Mouse (Mus musculus): ENCODE data around the gene Ttc27. TPM values are rescaled to one million over a fixed set of nuclear protein-coding genes. Genes with fewer than 3 reads are reported as not detected.
A peak's percentile ranks its signal among the peaks of the same experiment; 100 is the strongest.

The Ttc27 gene
- polyA plus RNA-seq, 1 experiment from 2014 or later: 31.2 TPM

DNA sequence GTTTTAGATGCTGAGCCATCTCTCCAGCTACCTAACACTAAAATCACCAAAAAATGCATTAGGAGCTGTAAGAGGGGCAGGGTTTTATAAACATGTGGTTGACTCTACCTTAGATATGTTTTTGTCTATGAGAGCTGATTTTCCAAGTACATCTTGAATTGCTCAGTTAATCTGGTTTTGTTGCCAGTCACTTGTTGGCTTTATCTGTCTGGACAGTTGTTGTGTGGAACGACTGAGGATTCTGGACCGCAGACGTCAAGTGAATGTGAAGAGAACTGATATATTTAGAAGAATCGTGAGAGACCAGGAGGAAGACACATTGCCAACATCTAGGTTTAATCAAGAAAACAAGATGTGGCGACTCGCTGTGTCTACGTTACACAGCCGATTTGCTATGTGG, 5.9 kb upstream of the Ttc27 start:
- H3K27me3 ChIP-seq (ENCODE audit: low read depth, poor library complexity, severe bottlenecking): no peaks in the 10 kb centered on the region
- no peak overlapping the region for H3K4me3 ChIP-seq
- peaks cover 5% of the 10 kb centered on the region; the same call in 1 of the 2 replicates for H3K4me1 ChIP-seq
- DNase-seq (ENCODE audit: low spot score): no peak
- no peak overlapping the region for H3K27ac ChIP-seq
- H3K9me3 ChIP-seq (replicated peaks): no peaks in the 10 kb centered on the region
- no peaks in the 10 kb centered on the region for H3K36me3 ChIP-seq
- WGBS: 86% methylated on average over 8 of the region's 8 CpGs

DNA sequence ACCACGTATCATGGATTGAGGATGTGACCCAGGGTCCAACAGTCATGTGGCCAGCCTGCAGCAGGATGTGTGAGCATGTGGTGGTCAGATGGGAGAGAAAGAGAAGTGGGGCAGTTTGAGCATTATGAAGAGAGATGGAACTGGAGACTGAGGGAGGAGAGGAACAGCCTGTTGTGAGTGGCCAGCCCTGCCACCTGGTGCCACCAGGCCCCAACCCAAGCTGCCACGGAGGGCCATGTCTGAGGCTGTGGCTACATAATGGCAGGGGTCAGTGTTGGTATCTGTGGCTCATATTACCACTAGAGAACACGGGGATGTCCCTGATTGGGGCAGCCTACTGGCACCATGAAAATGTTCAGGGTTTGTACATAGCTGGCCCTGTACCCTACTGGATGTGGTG, 2.4 kb upstream of the Ttc27 start:
- no peak for DNase-seq (ENCODE audit: low spot score)
- H3K9me3 ChIP-seq (replicated peaks): no peaks in the 10 kb centered on the region
- H3K4me3 ChIP-seq: no peak overlapping the region
- H3K36me3 ChIP-seq: peaks cover 2% of the 10 kb centered on the region; the same call in 1 of the 2 replicates
- no peak overlapping the region for H3K27ac ChIP-seq
- H3K27me3 ChIP-seq (ENCODE audit: low read depth, poor library complexity, severe bottlenecking): no peaks in the 10 kb centered on the region
- H3K4me1 ChIP-seq: peaks cover 15% of the 10 kb centered on the region
- 72% methylated on average over 3 of the region's 3 CpGs for WGBS

DNA sequence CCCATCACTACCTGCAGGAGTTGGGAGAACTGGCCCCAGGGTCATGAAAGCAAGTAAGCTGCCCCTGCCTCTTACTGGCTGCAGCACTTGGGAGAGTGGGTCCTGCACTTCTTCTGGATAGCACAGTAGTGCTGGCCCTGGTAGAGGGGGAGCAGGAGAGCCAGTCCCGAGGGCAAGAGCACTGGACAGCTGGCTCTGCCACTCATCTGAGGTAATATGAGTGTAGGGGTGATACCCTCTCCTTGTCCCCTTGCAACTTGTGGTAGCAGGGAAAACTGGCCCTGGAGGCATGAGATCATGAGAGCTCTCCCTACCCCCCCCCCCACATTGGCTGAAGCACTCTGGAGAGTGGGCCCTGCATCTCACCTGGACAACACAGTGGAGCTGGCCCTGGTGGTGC, 1.8 kb upstream of the Ttc27 start:
- H3K9me3 ChIP-seq (replicated peaks): no peaks in the 10 kb centered on the region
- no peak overlapping the region for H3K4me3 ChIP-seq
- H3K27ac ChIP-seq: no peak overlapping the region
- no peak for DNase-seq (ENCODE audit: low spot score)
- WGBS: 68% methylated on average over 1 of the region's 1 CpGs
- H3K27me3 ChIP-seq (ENCODE audit: low read depth, poor library complexity, severe bottlenecking): no peaks in the 10 kb centered on the region
- peaks cover 3% of the 10 kb centered on the region; the same call in 1 of the 2 replicates for H3K36me3 ChIP-seq
- peaks cover 15% of the 10 kb centered on the region for H3K4me1 ChIP-seq

DNA sequence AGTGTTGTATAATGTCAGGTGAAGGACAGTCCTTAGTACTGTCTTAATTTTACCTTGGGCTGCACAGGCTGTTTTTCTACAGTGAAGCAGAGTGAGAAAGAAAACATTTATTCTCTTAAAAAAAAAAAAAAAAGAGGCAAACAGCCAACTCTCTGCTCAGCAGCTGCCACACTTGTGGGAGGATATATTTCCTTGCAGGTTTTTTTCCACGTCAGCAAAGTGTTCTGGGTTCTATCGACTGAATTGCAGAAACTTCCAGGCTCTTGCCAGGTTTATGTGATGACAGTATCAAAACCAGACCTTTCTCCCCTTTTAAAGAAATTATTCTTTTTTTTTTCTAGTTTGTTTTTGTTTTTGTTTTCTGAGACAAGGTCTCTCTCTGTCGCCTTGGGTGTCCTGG, 889 bp upstream of the Ttc27 start:
- Histone ChIP-seq H3K27ac (no peak overlapping the region), H3K36me3 (peaks cover 12% of the 10 kb centered on the region), H3K27me3 (ENCODE audit: low read depth, poor library complexity, severe bottlenecking) (no peaks in the 10 kb centered on the region), H3K9me3 (replicated peaks) (no peaks in the 10 kb centered on the region), H3K4me3 (peak overlapping the region; percentile 71), H3K4me1 (peaks cover 14% of the 10 kb centered on the region)
- no peak for DNase-seq (ENCODE audit: low spot score)
- WGBS: 70% methylated on average over 3 of the region's 3 CpGs

DNA sequence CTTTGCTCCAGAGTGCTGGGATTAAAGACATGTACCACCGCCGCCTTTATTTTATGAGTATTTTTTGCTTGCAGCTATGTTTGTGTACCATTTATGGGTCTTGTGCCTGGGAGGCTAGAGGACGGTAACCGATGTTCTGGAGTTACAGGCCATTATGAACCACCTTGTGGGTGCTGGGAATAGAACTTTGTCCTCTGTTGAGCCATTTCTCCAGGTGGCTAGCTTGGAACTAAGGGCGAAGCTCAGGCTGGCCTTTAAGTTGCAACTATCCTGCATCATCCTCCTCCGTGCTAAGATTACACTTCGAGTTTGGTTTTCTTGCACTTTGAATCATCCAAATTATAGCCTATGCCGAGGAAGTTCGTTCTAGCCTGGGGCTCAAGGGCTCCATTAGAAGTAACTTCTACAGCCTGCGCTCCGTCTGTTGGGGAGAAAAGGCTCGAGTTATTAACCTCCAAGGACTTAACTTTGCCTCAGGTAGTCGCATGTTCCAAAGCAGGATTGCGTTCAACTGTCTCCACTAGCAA, 378 bp upstream of the Ttc27 start:
- H3K4me3 ChIP-seq: peak overlapping the region; percentile 71
- no peaks in the 10 kb centered on the region for H3K9me3 ChIP-seq (replicated peaks)
- no peak for DNase-seq (ENCODE audit: low spot score)
- peak overlapping the region; percentile 80 for H3K27ac ChIP-seq
- H3K36me3 ChIP-seq: peaks cover 17% of the 10 kb centered on the region
- no peaks in the 10 kb centered on the region for H3K27me3 ChIP-seq (ENCODE audit: low read depth, poor library complexity, severe bottlenecking)
- H3K4me1 ChIP-seq: peaks cover 11% of the 10 kb centered on the region
- 11% methylated on average over 14 of the region's 14 CpGs for whole genome bisulfite sequencing

DNA sequence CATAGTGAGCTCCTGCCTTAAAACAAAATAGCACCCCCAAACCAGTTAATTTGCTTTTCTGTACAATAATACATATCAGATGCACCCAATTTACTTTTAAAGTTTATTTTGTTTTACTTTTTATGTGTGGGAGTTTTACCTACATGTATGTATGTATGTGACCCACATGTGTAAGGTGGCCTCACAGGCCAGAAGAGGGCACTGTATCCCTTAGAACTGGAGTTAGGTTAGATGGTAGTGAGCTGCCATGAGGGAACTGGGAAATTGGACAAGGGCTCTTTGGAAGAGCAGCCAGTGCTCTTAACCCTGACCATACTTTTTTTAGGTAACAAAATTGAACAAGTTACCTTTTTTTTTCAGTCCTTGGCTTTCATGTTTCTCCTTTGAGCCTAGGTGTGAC, 15.3 kb downstream of the Ttc27 start:
- no peak overlapping the region for H3K4me3 ChIP-seq
- DNase-seq (ENCODE audit: low spot score): no peak
- peaks cover 42% of the 10 kb centered on the region for H3K36me3 ChIP-seq
- H3K9me3 ChIP-seq (replicated peaks): no peaks in the 10 kb centered on the region
- H3K27me3 ChIP-seq (ENCODE audit: low read depth, poor library complexity, severe bottlenecking): no peaks in the 10 kb centered on the region
- H3K4me1 ChIP-seq: no peaks in the 10 kb centered on the region
- H3K27ac ChIP-seq: no peak overlapping the region

DNA sequence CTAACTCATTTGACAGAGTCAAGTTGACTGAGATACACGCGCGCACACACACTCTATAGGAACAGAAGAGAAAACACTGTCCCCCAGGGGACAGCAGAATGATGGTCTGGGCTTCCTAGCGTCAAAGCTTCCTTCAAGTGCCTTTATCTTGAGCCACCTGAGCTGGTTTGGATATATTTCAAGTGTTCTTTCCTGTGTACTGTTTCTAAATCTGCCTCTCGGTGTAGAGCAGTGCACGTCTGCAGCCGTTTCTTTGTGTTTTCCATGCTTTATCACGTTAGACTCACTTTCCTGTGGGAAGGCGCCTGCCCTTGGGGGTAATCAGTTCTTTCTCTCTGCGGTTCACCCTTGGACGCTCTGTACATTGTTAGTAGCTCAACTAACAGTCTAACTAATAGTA, 17.9 kb downstream of the Ttc27 start:
- H3K27me3 ChIP-seq (ENCODE audit: low read depth, poor library complexity, severe bottlenecking): no peaks in the 10 kb centered on the region
- H3K4me3 ChIP-seq: no peak overlapping the region
- H3K4me1 ChIP-seq: no peaks in the 10 kb centered on the region
- 93% methylated on average over 11 of the region's 11 CpGs for WGBS
- H3K27ac ChIP-seq: no peak overlapping the region
- H3K36me3 ChIP-seq: peaks cover 34% of the 10 kb centered on the region
- H3K9me3 ChIP-seq (replicated peaks): no peaks in the 10 kb centered on the region
- no peak for DNase-seq (ENCODE audit: low spot score)

DNA sequence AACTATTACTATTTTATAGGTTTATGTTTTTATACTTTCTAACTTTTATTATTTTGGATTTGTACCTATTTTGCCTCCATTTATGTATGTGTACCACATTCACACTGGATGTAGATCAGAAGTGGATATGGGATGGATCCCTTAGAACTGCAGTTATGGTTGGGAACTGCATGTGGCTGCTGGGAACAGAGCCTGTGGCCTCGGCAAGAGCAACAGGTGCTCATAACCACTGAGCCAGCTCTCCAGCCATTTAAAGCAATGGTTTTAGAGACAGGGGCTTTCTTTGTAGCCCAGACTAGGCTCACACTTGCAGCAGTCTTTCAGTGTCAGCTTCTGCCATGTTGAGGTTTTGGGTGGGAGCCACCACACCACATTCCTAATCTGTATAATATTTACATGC, 32.1 kb downstream of the Ttc27 start:
- DNase-seq (ENCODE audit: low spot score): no peak
- no peaks in the 10 kb centered on the region for H3K9me3 ChIP-seq (replicated peaks)
- H3K4me3 ChIP-seq: no peak overlapping the region
- WGBS: 86% methylated on average over 1 of the region's 1 CpGs
- H3K27ac ChIP-seq: no peak overlapping the region
- H3K27me3 ChIP-seq (ENCODE audit: low read depth, poor library complexity, severe bottlenecking): no peaks in the 10 kb centered on the region
- peaks cover 38% of the 10 kb centered on the region for H3K36me3 ChIP-seq
- no peaks in the 10 kb centered on the region for H3K4me1 ChIP-seq

DNA sequence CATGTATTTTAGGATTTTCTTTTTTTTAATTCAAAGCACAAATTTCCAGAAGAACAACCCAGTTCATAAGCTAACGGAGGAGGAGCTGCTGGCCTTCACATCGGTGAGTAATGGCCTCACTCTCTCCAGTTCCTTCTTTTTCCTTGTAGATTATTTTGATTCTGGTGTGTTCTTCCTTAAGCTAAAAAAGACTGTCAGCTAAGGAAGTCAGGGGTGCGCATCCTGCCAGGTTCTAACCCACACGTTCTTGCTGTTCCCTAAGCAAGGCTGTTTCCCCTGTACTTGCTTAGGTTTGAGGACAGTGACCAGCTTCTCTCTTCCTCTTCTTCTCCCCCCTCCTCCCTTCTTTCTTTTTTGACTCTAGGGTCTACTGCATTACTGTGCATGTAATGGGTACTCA, 33.5 kb downstream of the Ttc27 start:
- 90% methylated on average over 4 of the region's 4 CpGs for WGBS
- Histone ChIP-seq H3K36me3 (peaks cover 29% of the 10 kb centered on the region), H3K27me3 (ENCODE audit: low read depth, poor library complexity, severe bottlenecking) (no peaks in the 10 kb centered on the region), H3K9me3 (replicated peaks) (no peaks in the 10 kb centered on the region), H3K27ac (no peak overlapping the region), H3K4me1 (no peaks in the 10 kb centered on the region), H3K4me3 (no peak overlapping the region)
- no peak for DNase-seq (ENCODE audit: low spot score)

DNA sequence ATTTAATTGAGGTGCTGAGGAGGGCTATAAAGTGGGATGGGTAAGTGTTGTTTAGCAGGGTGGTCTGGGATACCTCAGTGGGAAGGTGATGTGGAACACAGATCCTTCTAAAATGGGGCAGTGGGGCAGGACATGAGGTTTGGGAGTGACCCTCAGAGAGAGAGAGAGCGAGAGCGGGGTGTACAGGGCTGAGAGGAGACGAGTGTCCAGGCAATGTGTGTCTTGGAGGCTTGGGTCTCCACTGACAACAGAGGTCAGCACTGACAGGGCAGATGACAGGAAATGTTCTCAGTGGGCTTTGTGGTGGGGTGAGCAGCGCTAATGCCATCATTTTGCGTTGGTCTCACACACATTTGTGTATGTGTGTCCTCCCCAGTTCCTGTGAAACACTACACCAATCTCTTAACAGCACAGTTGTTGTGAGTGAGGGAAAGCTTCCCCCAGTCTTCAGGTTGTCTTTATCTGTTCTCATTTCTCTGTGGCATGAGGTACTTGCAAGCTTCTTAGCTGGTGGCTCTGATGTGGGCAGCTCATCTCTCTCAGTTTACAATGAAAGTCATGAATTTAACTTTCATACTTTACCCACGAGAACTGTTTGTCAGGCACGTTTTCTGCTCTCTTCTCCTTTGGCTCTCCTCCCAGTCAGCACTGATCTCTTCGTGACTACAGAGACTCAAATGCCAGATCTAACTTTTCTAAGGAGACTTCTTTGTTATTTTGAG, 35.5 kb downstream of the Ttc27 start:
- 87% methylated on average over 8 of the region's 8 CpGs for WGBS
- H3K4me3 ChIP-seq: no peak overlapping the region

DNA sequence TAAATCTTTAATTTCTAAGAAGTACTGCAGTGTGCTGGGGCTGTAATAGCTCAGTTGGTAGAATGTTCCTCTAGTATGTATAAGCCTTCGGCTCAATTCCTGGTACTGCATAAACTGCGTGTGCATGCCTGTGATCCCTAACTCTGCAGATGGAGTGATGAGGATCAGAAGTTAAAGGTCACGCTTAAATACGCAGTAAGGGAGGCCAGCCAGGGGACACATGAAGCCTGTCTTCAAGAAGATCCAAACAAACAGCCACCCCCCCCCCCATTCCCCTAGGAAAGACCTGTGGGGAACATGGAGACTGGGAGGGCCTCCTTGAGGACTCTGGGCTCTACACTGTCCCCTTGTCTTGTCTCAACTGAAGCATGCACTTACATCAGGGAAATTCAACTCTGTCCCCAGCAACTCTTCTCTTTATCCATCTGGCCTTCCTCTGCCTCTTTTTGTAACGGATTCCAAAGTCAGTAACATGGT, 36.1 kb downstream of the Ttc27 start:
- Histone ChIP-seq H3K9me3 (replicated peaks) (no peaks in the 10 kb centered on the region), H3K36me3 (peaks cover 19% of the 10 kb centered on the region), H3K27me3 (ENCODE audit: low read depth, poor library complexity, severe bottlenecking) (no peaks in the 10 kb centered on the region), H3K27ac (no peak overlapping the region), H3K4me3 (no peak overlapping the region), H3K4me1 (no peaks in the 10 kb centered on the region)
- no peak for DNase-seq (ENCODE audit: low spot score)
- WGBS: 86% methylated on average over 5 of the region's 5 CpGs

More for the DNA sequence above, 35.5 kb downstream of the Ttc27 start:
- H3K4me1 ChIP-seq: no peaks in the 10 kb centered on the region
- no peak overlapping the region for H3K27ac ChIP-seq
- H3K9me3 ChIP-seq (replicated peaks): no peaks in the 10 kb centered on the region
- no peak for DNase-seq (ENCODE audit: low spot score)
- no peaks in the 10 kb centered on the region for H3K27me3 ChIP-seq (ENCODE audit: low read depth, poor library complexity, severe bottlenecking)
- peaks cover 19% of the 10 kb centered on the region for H3K36me3 ChIP-seq

DNA sequence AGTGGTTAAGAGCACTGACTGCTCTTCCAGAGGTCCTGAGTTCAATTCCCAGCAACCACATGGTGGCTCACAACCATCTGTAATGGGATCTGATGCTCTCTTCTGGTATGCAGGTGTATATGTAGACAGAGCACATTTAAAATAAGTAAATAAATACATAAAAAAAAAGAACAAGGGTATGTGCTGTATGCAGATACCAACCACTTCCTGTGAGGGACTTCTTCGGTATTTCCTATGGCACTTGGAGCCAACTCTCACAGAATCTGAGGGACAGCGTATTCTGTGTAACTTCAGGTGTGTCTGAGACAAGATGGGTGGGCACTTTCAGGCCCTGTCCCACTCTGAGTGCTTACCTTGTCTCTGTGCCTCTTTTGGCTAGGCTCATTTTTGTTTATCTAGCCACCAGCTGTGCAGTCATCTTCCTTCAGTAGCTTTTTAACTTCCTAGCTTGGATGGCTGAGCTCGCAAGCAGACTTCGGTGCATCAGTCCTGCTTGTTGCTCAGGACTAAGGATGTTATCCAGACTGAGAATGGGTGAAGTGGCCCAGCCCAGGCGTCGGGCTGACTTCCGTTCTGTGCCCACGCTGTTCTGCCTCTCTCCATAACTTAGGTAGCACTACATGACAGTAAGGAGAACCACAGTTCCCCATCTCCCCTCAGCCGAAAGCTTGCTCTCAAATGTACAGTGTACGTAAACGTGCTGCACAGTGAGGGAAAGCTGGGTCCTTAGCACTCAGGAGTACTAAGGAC, 37.0 kb downstream of the Ttc27 start:
- Histone ChIP-seq H3K9me3 (replicated peaks) (no peaks in the 10 kb centered on the region), H3K27ac (no peak overlapping the region), H3K27me3 (ENCODE audit: low read depth, poor library complexity, severe bottlenecking) (no peaks in the 10 kb centered on the region), H3K4me3 (no peak overlapping the region), H3K4me1 (no peaks in the 10 kb centered on the region), H3K36me3 (peaks cover 21% of the 10 kb centered on the region)
- WGBS: 95% methylated on average over 11 of the region's 11 CpGs
- DNase-seq (ENCODE audit: low spot score): no peak

DNA sequence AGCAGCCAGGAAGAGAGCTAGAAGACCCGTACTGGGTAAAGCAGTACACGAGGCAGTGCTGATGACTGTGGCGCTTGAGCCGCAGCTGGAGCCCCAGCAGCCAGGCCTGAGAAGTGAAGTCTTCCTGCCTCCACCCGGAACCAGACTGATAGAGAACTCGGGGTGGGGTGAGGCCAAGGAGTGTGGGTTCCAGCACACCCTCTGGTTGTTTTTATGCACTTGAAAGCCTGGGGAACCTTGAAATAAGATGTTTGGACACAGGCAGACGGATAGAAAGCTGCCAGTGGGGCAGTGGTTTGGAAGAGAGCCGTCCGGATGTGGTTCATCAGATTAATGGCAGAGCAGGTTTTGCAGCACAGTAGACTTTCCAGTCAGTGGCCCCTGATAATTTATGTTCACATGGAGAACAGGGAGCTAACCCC, 51.9 kb downstream of the Ttc27 start:
- WGBS: 87% methylated on average over 9 of the region's 9 CpGs
- H3K27me3 ChIP-seq (ENCODE audit: low read depth, poor library complexity, severe bottlenecking): no peaks in the 10 kb centered on the region
- no peak overlapping the region for H3K4me3 ChIP-seq
- no peaks in the 10 kb centered on the region for H3K9me3 ChIP-seq (replicated peaks)
- DNase-seq (ENCODE audit: low spot score): no peak
- H3K36me3 ChIP-seq: peaks cover 6% of the 10 kb centered on the region
- no peak overlapping the region for H3K27ac ChIP-seq
- H3K4me1 ChIP-seq: peaks cover 13% of the 10 kb centered on the region
